Mouse (Mus musculus): Measurements from ENCODE around the gene Snx11. TPM values are rescaled to one million over a fixed set of nuclear protein-coding genes. Genes with fewer than 3 reads are reported as not detected.
A peak's percentile ranks its signal among the peaks of the same experiment; 100 is the strongest.

The Snx11 gene
- polyA plus RNA-seq, 1 experiment from 2014 or later, result 7.0 TPM

- Histone ChIP-seq H3K4me3 (ENCODE audit: low read depth, low read length) (no peak overlapping the region), H3K4me2 (ENCODE audit: low read depth, low read length) (peak overlapping the region; percentile 46), H3K27ac (ENCODE audit: low read depth) (no peak overlapping the region), H3K9ac (replicated peaks) (no peak overlapping the region), H3K9me3 (ENCODE audit: low read length) (no peaks in the 10 kb centered on the region), H3K27me3 (ENCODE audit: insufficient read depth, low read length) (peaks cover 4% of the 10 kb centered on the region), H3K4me1 (ENCODE audit: insufficient read depth) (no peaks in the 10 kb centered on the region), H3K36me3 (replicated peaks; ENCODE audit: insufficient read depth, low read length) (no peaks in the 10 kb centered on the region)
- no peak for TF ChIP-seq EP300 (IDR thresholded peaks at IDR 0.05; ENCODE audit: low read depth)
- TF ChIP-seq CTCF (IDR thresholded peaks at IDR 0.05; ENCODE audit: low read depth), result peak; percentile 51
- ATAC-seq, result no peak
- peak; percentile 34 for DNase-seq
- 4% methylated on average over 19 of the region's 19 CpGs for WGBS (ENCODE audit: insufficient replicate concordance)
Observed at GRCm38 (mm10) chr11:96735908-96736307, 41.5 kb downstream of the Snx11 start.

DNA sequence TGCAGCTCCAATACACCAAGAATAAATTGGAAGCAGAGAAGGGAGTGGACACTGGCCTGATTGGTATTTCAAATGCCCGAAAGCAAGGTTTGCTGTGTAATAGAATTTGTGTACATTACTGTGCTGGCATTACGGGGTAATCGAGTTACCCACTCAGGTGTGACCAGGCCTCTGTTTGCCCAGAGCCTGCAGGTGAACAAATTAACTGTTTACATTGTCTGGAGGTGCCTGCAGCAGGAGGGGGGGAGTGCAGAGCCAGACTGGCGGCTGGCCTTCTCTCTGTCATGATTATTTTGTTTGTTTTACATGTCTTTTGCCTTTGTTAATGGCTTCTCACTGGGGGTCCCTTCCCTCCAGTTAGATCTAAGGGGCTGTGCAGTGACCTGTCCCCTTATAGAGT, 44.7 kb downstream of the Snx11 start:
- no peaks in the 10 kb centered on the region for H3K4me1 ChIP-seq (ENCODE audit: insufficient read depth)
- 57% methylated on average over 4 of the region's 4 CpGs for WGBS (ENCODE audit: insufficient replicate concordance)
- H3K27me3 ChIP-seq (ENCODE audit: insufficient read depth, low read length), result peaks cover 4% of the 10 kb centered on the region
- H3K4me2 ChIP-seq (ENCODE audit: low read depth, low read length), result no peak overlapping the region
- DNase-seq (no peak), ATAC-seq (no peak)
- no peak overlapping the region for H3K9ac ChIP-seq (replicated peaks)
- no peaks in the 10 kb centered on the region for H3K9me3 ChIP-seq (ENCODE audit: low read length)
- no peaks in the 10 kb centered on the region for H3K36me3 ChIP-seq (replicated peaks; ENCODE audit: insufficient read depth, low read length)
- TF ChIP-seq EP300 (IDR thresholded peaks at IDR 0.05; ENCODE audit: low read depth), result no peak
- TF ChIP-seq CTCF (IDR thresholded peaks at IDR 0.05; ENCODE audit: low read depth), result no peak
- no peak overlapping the region for H3K4me3 ChIP-seq (ENCODE audit: low read depth, low read length)
- no peak overlapping the region for H3K27ac ChIP-seq (ENCODE audit: low read depth)

- TF ChIP-seq CTCF (IDR thresholded peaks at IDR 0.05; ENCODE audit: low read depth) (no peak), EP300 (IDR thresholded peaks at IDR 0.05; ENCODE audit: low read depth) (no peak)
- no peak overlapping the region for H3K4me2 ChIP-seq (ENCODE audit: low read depth, low read length)
- 65% methylated on average over 5 of the region's 5 CpGs for WGBS (ENCODE audit: insufficient replicate concordance)
- no peak overlapping the region for H3K9ac ChIP-seq (replicated peaks)
- no peaks in the 10 kb centered on the region for H3K9me3 ChIP-seq (ENCODE audit: low read length)
- H3K36me3 ChIP-seq (replicated peaks; ENCODE audit: insufficient read depth, low read length), result no peaks in the 10 kb centered on the region
- H3K4me1 ChIP-seq (ENCODE audit: insufficient read depth), result no peaks in the 10 kb centered on the region
- no peaks in the 10 kb centered on the region for H3K27me3 ChIP-seq (ENCODE audit: insufficient read depth, low read length)
- DNase-seq, result no peak
- H3K27ac ChIP-seq (ENCODE audit: low read depth), result no peak overlapping the region
- no peak for ATAC-seq
- no peak overlapping the region for H3K4me3 ChIP-seq (ENCODE audit: low read depth, low read length)
Observed at GRCm38 (mm10) chr11:96730327-96730726, 47.0 kb downstream of the Snx11 start.

- H3K9me3 ChIP-seq (ENCODE audit: low read length), result no peaks in the 10 kb centered on the region
- no peak overlapping the region for H3K4me2 ChIP-seq (ENCODE audit: low read depth, low read length)
- H3K4me3 ChIP-seq (ENCODE audit: low read depth, low read length), result no peak overlapping the region
- H3K27me3 ChIP-seq (ENCODE audit: insufficient read depth, low read length), result no peaks in the 10 kb centered on the region
- H3K9ac ChIP-seq (replicated peaks), result no peak overlapping the region
- H3K27ac ChIP-seq (ENCODE audit: low read depth), result no peak overlapping the region
- no peaks in the 10 kb centered on the region for H3K36me3 ChIP-seq (replicated peaks; ENCODE audit: insufficient read depth, low read length)
- DNase-seq, result no peak
- ATAC-seq, result no peak
- WGBS (ENCODE audit: insufficient replicate concordance), result 38% methylated on average over 9 of the region's 9 CpGs
- H3K4me1 ChIP-seq (ENCODE audit: insufficient read depth), result no peaks in the 10 kb centered on the region
- 0 out of 2 replicates have a peak, but pooled peaks have one; percentile 11 for TF ChIP-seq CTCF (IDR thresholded peaks at IDR 0.05; ENCODE audit: low read depth)
- TF ChIP-seq EP300 (IDR thresholded peaks at IDR 0.05; ENCODE audit: low read depth), result no peak
Observed at GRCm38 (mm10) chr11:96729462-96729861, 47.9 kb downstream of the Snx11 start.

DNA sequence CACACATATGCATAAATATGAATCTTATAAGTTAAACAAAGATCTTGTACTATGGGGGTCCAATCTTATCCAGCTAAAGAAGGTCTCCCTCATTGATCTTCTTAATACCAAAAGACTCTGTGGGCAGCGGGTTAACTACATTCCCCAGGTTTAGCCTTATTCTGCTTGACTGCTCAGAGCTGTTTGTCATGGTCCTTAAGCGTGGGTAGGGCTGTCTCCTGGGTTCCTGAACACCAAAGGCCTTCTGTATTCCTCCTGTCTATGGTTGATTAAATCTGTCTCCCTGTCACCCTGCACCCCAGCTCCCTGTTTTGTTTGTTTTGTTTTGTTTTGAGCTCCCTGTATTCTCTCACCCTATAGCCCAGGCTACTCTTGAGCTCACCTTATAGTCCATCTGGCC, 48.8 kb downstream of the Snx11 start:
- Histone ChIP-seq H3K9ac (replicated peaks) (no peak overlapping the region), H3K4me3 (ENCODE audit: low read depth, low read length) (no peak overlapping the region), H3K36me3 (replicated peaks; ENCODE audit: insufficient read depth, low read length) (no peaks in the 10 kb centered on the region), H3K4me2 (ENCODE audit: low read depth, low read length) (no peak overlapping the region), H3K27ac (ENCODE audit: low read depth) (no peak overlapping the region), H3K4me1 (ENCODE audit: insufficient read depth) (no peaks in the 10 kb centered on the region), H3K27me3 (ENCODE audit: insufficient read depth, low read length) (no peaks in the 10 kb centered on the region), H3K9me3 (ENCODE audit: low read length) (no peaks in the 10 kb centered on the region)
- TF ChIP-seq EP300 (IDR thresholded peaks at IDR 0.05; ENCODE audit: low read depth) (no peak), CTCF (IDR thresholded peaks at IDR 0.05; ENCODE audit: low read depth) (no peak)
- no peak for DNase-seq
- no peak for ATAC-seq
- 64% methylated on average over 2 of the region's 2 CpGs for WGBS (ENCODE audit: insufficient replicate concordance)

DNA sequence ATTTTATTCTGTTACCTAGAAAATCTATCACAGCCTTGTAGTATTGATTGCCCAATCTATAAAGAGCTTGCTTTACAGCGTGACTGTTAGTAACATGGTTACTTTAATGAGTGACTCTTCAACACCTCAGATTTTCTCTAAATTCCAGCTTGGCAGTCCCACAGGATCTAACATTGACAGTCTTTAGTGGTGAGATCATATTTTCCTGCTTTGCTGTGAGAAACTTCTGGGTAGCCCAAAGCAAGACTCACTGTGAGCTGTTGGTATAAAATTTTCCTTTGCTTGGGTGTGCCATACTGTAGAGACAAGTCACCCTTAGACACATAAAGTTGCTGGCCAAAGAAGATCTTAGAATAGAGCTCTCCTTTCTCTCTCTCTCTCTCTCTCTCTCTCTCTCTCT, 51.5 kb downstream of the Snx11 start:
- no peak for TF ChIP-seq EP300 (IDR thresholded peaks at IDR 0.05; ENCODE audit: low read depth)
- no peak for TF ChIP-seq CTCF (IDR thresholded peaks at IDR 0.05; ENCODE audit: low read depth)
- H3K36me3 ChIP-seq (replicated peaks; ENCODE audit: insufficient read depth, low read length), result no peaks in the 10 kb centered on the region
- WGBS (ENCODE audit: insufficient replicate concordance), result 65% methylated on average over 1 of the region's 1 CpGs
- no peak for DNase-seq
- H3K9ac ChIP-seq (replicated peaks), result no peak overlapping the region
- no peak overlapping the region for H3K4me3 ChIP-seq (ENCODE audit: low read depth, low read length)
- 0 out of 2 replicates have a peak, but pooled peaks cover 2% of the 10 kb centered on the region for H3K27me3 ChIP-seq (ENCODE audit: insufficient read depth, low read length)
- H3K9me3 ChIP-seq (ENCODE audit: low read length), result no peaks in the 10 kb centered on the region
- ATAC-seq, result no peak
- no peak overlapping the region for H3K27ac ChIP-seq (ENCODE audit: low read depth)
- no peak overlapping the region for H3K4me2 ChIP-seq (ENCODE audit: low read depth, low read length)
- H3K4me1 ChIP-seq (ENCODE audit: insufficient read depth), result no peaks in the 10 kb centered on the region

- Histone ChIP-seq H3K4me3 (ENCODE audit: low read depth, low read length) (no peak overlapping the region), H3K27me3 (ENCODE audit: insufficient read depth, low read length) (0 out of 2 replicates have a peak, but pooled peaks cover 4% of the 10 kb centered on the region), H3K9ac (replicated peaks) (no peak overlapping the region), H3K36me3 (replicated peaks; ENCODE audit: insufficient read depth, low read length) (no peaks in the 10 kb centered on the region), H3K9me3 (ENCODE audit: low read length) (no peaks in the 10 kb centered on the region), H3K4me1 (ENCODE audit: insufficient read depth) (no peaks in the 10 kb centered on the region), H3K27ac (ENCODE audit: low read depth) (no peak overlapping the region), H3K4me2 (ENCODE audit: low read depth, low read length) (no peak overlapping the region)
- WGBS (ENCODE audit: insufficient replicate concordance), result 63% methylated on average over 7 of the region's 7 CpGs
- TF ChIP-seq CTCF (IDR thresholded peaks at IDR 0.05; ENCODE audit: low read depth), result no peak
- DNase-seq (no peak), ATAC-seq (no peak)
Observed at GRCm38 (mm10) chr11:96718609-96719008, 58.8 kb downstream of the Snx11 start.

Other genes with a start within 250 kb of the Snx11 start
- 20.7 and 24.9 TPM in 2 replicates for gene Cbx1, start 11.6 kb upstream of the Snx11 start, polyA plus RNA-seq (2015; fragmentation: Nextera tagmentation; extraction: Ambion mirVana)
- 17.6 and 22.1 TPM in 2 replicates for gene Nfe2l1, start 52.4 kb upstream of the Snx11 start, polyA plus RNA-seq (2015; fragmentation: Nextera tagmentation; extraction: Ambion mirVana)
- gene Copz2, start 72.3 kb upstream of the Snx11 start, polyA plus RNA-seq (2015; fragmentation: Nextera tagmentation; extraction: Ambion mirVana), result 51.0 and 55.5 TPM in 2 replicates
- 38.3 and 38.4 TPM in 2 replicates for gene Cdk5rap3, start 138.9 kb upstream of the Snx11 start, polyA plus RNA-seq (2015; fragmentation: Nextera tagmentation; extraction: Ambion mirVana)
- gene Prr15l, start 150.5 kb upstream of the Snx11 start, polyA plus RNA-seq (2015; fragmentation: Nextera tagmentation; extraction: Ambion mirVana), result 10.1 and 13.9 TPM in 2 replicates
- gene Pnpo, start 166.4 kb upstream of the Snx11 start, polyA plus RNA-seq (2015; fragmentation: Nextera tagmentation; extraction: Ambion mirVana), result 271 and 273 TPM in 2 replicates
- gene Sp2, start 205.4 kb upstream of the Snx11 start, polyA plus RNA-seq (2015; fragmentation: Nextera tagmentation; extraction: Ambion mirVana), result 6.8 and 7.1 TPM in 2 replicates
- 0.06 and 0.07 TPM in 2 replicates for gene Sp6, start 235.8 kb upstream of the Snx11 start, polyA plus RNA-seq (2015; fragmentation: Nextera tagmentation; extraction: Ambion mirVana)